Mouse (Mus musculus): ENCODE measurements at regions not wholly inside any gene's neighbourhood (a gene's known extent, or its start where the extent isn't known, plus 50 kb on each side); places are given as distances from the start of the nearest gene placed in this dataset.
"Not testable (repeated sequence)": the region's sequence is repeated elsewhere in the genome, so short reads cannot be mapped to it uniquely, and the experiment has no call there.

DNA sequence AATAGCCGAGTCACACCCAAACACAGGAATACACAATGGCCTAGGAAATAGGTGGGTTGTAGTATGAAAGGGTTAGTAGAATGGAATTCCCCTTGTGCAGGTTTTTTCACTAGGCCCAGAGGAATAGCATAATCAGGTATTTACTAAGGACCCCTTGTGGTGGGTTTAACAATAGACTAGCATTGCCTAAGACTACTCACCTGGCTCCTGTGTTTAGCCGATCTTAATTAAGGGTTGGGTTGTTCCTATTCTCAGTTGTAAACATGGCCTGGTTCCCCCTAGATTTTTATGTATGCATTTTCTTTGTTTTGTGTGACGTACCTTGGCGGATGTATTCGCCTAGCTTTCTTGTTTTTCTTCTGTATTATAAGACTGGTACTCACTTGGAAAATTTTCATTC, 90.8 kb upstream of the Srd5a2 start:
- not testable (repeated sequence) for DNase-seq (ENCODE audit: low read depth, low spot score); H3K27me3 ChIP-seq (ENCODE audit: control insufficient read depth, insufficient read depth, low read length, poor library complexity, severe bottlenecking); H3K36me3 ChIP-seq (ENCODE audit: control insufficient read depth, insufficient read depth, low read length, poor library complexity, severe bottlenecking)

DNA sequence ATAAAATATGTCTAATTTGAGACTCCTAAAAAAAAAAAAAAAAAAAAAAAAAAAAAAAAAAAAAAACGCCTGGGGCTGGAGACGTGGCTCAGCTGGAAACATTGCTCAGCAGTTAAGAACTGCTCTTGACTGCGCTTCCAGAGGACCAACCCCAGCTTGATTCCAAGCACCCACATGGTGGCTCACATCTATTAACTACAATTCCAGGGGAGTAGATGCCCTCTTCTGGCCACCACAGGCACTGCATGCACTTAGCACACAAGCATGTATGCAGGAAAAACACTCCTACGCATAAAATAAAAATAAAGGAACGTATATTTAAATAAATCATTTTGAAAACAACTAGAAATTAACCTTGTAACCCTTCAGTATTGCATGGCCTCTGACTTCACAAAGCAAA, 87.3 kb upstream of the Srd5a2 start:
- DNase-seq (ENCODE audit: low read depth, low spot score) = peak; percentile 41
- Histone ChIP-seq H3K36me3 (ENCODE audit: control insufficient read depth, insufficient read depth, low read length, poor library complexity, severe bottlenecking) (no peaks in the 10 kb centered on the region), H3K27me3 (ENCODE audit: control insufficient read depth, insufficient read depth, low read length, poor library complexity, severe bottlenecking) (no peaks in the 10 kb centered on the region)

DNA sequence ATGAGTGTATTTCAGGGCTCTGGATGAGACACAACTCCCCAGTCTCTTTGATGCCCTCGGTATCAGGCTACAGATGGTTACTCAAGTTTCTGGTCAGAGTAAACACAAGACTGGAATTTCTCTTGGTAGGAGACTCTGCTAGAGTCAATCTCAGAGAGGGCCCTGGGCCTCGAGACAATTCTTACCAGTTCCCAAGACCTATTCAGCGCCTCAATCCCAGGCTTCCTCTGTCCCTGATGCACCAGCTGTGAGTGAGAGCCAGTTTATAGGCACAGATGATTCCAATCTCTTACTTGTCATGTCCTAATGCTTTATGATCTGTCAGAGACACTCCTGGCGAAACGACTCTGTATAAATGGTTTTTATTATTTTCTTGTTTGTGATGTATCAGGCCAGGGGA, 83.8 kb upstream of the Srd5a2 start:
- DNase-seq (ENCODE audit: low read depth, low spot score) = no peak
- H3K36me3 ChIP-seq (ENCODE audit: control insufficient read depth, insufficient read depth, low read length, poor library complexity, severe bottlenecking) = no peaks in the 10 kb centered on the region
- H3K27me3 ChIP-seq (ENCODE audit: control insufficient read depth, insufficient read depth, low read length, poor library complexity, severe bottlenecking) = no peaks in the 10 kb centered on the region

DNA sequence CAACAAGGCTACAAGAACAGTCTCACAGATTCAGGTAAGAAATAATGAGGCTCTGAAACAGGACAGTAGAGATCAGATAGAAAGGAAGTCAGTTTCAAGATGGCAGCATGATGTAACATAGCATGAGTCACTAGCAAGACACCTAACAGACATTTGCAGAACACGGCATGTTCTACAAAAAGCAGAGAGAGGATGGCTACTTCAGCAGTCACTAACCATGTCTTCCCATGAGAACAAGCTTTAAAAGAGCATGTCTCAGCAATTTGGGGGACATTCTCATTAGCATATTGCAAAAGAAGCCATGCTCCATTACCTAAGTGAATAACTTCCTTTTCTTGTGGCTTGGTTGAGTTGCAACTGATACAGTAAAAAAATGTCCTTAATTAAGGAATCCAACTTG, 75.2 kb upstream of the Srd5a2 start:
- peak; percentile 2 for DNase-seq (ENCODE audit: low read depth, low spot score)

DNA sequence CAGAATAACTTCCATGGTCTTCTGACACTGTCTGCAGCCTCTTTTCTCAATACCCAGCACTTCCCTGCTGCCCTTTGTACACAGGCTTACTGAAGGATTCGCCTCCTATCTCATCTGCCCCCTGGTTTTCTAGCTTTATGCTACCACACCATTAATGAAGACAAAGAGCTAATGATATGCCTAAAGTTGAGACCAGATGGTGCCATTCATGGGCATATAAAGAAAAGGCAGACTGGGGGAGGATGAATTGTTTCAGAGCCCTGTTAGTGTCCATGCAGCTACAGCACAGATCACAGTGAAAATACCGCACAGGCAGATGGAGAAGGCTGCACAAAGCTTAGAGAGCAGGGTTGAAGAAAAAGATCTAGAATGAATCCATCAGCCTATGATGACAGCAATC, 73.3 kb upstream of the Srd5a2 start:
- H3K36me3 ChIP-seq (ENCODE audit: control insufficient read depth, insufficient read depth, low read length, poor library complexity, severe bottlenecking) = no peaks in the 10 kb centered on the region
- no peak for DNase-seq (ENCODE audit: low read depth, low spot score)
- no peaks in the 10 kb centered on the region for H3K27me3 ChIP-seq (ENCODE audit: control insufficient read depth, insufficient read depth, low read length, poor library complexity, severe bottlenecking)

More for the DNA sequence above, 75.2 kb upstream of the Srd5a2 start:
- Histone ChIP-seq H3K36me3 (ENCODE audit: control insufficient read depth, insufficient read depth, low read length, poor library complexity, severe bottlenecking) (no peaks in the 10 kb centered on the region), H3K27me3 (ENCODE audit: control insufficient read depth, insufficient read depth, low read length, poor library complexity, severe bottlenecking) (no peaks in the 10 kb centered on the region)

Data from splenic B cell, adult 2 months (primary cell).